Mouse (Mus musculus) megakaryocyte, embryonic 14.5 days (primary cell): Measurements from ENCODE around the gene Acyp2.

ENCODE experiments used
- FLI1 ChIP-seq: IDR thresholded peaks from 2 replicates; pipeline ENCODE4 v1.6.1; 2012; ENCODE audit warnings: low read length, inconsistent platforms, mixed read lengths
- GATA1 ChIP-seq: IDR thresholded peaks from 3 replicates; pipeline ENCODE4 v1.6.1; 2012; ENCODE audit warnings: mixed read lengths, low read length, inconsistent platforms, borderline replicate concordance

- TF ChIP-seq FLI1 (no peak), GATA1 (no peak)
Measured at GRCm38 (mm10) chr11:30618235-30618634, 31.2 kb downstream of the Acyp2 start.
